Mouse (Mus musculus): ENCODE measurements around the gene Gipc2.

Gipc2 gene

GRCm38 (mm10) chr3:152189306-152189705, 23.3 kb upstream of the Gipc2 start:
- no peak for DNase-seq

- no peak for DNase-seq
These were observed 20.1 kb upstream of the Gipc2 start for GRCm38 (mm10) chr3:152186106-152186505.

GRCm38 (mm10) chr3:152183522-152183921, 17.5 kb upstream of the Gipc2 start:
- DNase-seq: no peak

- DNase-seq: no peak
These were observed 14.6 kb upstream of the Gipc2 start for GRCm38 (mm10) chr3:152180624-152181023.

- no peak for DNase-seq
These were observed 13.3 kb upstream of the Gipc2 start for GRCm38 (mm10) chr3:152179285-152179684.

- no peak for DNase-seq
These were observed 12.8 kb upstream of the Gipc2 start for GRCm38 (mm10) chr3:152178816-152179215.

GRCm38 (mm10) chr3:152172322-152172935, 6.4 kb upstream of the Gipc2 start:
- no peak for DNase-seq

- no peak for DNase-seq
These were observed 5.8 kb upstream of the Gipc2 start for GRCm38 (mm10) chr3:152171862-152172261.

GRCm38 (mm10) chr3:152171236-152171635, 5.2 kb upstream of the Gipc2 start:
- DNase-seq: no peak

GRCm38 (mm10) chr3:152170407-152170806, 4.4 kb upstream of the Gipc2 start:
- DNase-seq: no peak

- DNase-seq: no peak
These were observed 2.0 kb upstream of the Gipc2 start for GRCm38 (mm10) chr3:152168007-152168406.

GRCm38 (mm10) chr3:152166699-152167451, 845 bp upstream of the Gipc2 start:
- no peak for DNase-seq

- peak; percentile 80 to 92 for DNase-seq
These were observed 505 bp downstream of the Gipc2 start for GRCm38 (mm10) chr3:152165351-152166098.

GRCm38 (mm10) chr3:152165014-152165350, 1.0 kb downstream of the Gipc2 start:
- DNase-seq: no peak

GRCm38 (mm10) chr3:152163320-152163719, 2.7 kb downstream of the Gipc2 start:
- DNase-seq: no peak

GRCm38 (mm10) chr3:152160607-152161006, 5.4 kb downstream of the Gipc2 start:
- peak in 1 of 2 experiments; percentile 62 for DNase-seq

GRCm38 (mm10) chr3:152159321-152159720, 6.7 kb downstream of the Gipc2 start:
- no peak for DNase-seq

- DNase-seq: peak; percentile 42 to 67
These were observed 7.4 kb downstream of the Gipc2 start for GRCm38 (mm10) chr3:152158344-152159291.

- peak; percentile 78 to 90 for DNase-seq
These were observed 9.1 kb downstream of the Gipc2 start for GRCm38 (mm10) chr3:152156816-152157496.

GRCm38 (mm10) chr3:152155296-152155948, 10.6 kb downstream of the Gipc2 start:
- DNase-seq: no peak

GRCm38 (mm10) chr3:152154095-152154494, 11.9 kb downstream of the Gipc2 start:
- DNase-seq: no peak

Data from kidney, postnatal 25 days (tissue).